Mouse (Mus musculus): ENCODE data around the gene Lrat.

Gene Lrat

GRCm38 (mm10) chr3:82903613-82904205, at the start of gene Lrat:
Lrat (minus strand) TSS chr3:82903973.
- peak; percentile 2 for DNase-seq (ENCODE audit: low spot score)

- no peak for DNase-seq (ENCODE audit: low spot score)
Measured at GRCm38 (mm10) chr3:82952173-82952962, 48.6 kb upstream of the Lrat start.

- no peak for DNase-seq (ENCODE audit: low spot score)
Measured at GRCm38 (mm10) chr3:82950639-82951038, 46.9 kb upstream of the Lrat start.

- DNase-seq (ENCODE audit: low spot score) = no peak
Measured at GRCm38 (mm10) chr3:82950208-82950607, 46.4 kb upstream of the Lrat start.

GRCm38 (mm10) chr3:82946375-82947107, 42.8 kb upstream of the Lrat start:
- DNase-seq (ENCODE audit: low spot score) = no peak

- DNase-seq (ENCODE audit: low spot score) = no peak
Measured at GRCm38 (mm10) chr3:82927917-82928316, 24.1 kb upstream of the Lrat start.

GRCm38 (mm10) chr3:82915632-82916031, 11.9 kb upstream of the Lrat start:
- no peak for DNase-seq (ENCODE audit: low spot score)

- no peak for DNase-seq (ENCODE audit: low spot score)
Measured at GRCm38 (mm10) chr3:82908671-82909070, 4.9 kb upstream of the Lrat start.

- no peak for DNase-seq (ENCODE audit: low spot score)
Measured at GRCm38 (mm10) chr3:82904211-82904908, 587 bp upstream of the Lrat start.

- DNase-seq (ENCODE audit: low spot score) = no peak
Measured at GRCm38 (mm10) chr3:82902757-82903612, 788 bp downstream of the Lrat start.

GRCm38 (mm10) chr3:82888842-82889241, 14.9 kb downstream of the Lrat start:
- DNase-seq (ENCODE audit: low spot score) = no peak

GRCm38 (mm10) chr3:82877258-82877657, 26.5 kb downstream of the Lrat start:
- DNase-seq (ENCODE audit: low spot score) = peak; percentile 18

GRCm38 (mm10) chr3:82876372-82876739, 27.4 kb downstream of the Lrat start, which contains the start of gene Rbm46:
Rbm46 (minus strand) TSS chr3:82876483.
- peak; percentile 61 for DNase-seq (ENCODE audit: low spot score)

- DNase-seq (ENCODE audit: low spot score) = no peak
Measured at GRCm38 (mm10) chr3:82875671-82876371, 28.0 kb downstream of the Lrat start.

- no peak for DNase-seq (ENCODE audit: low spot score)
Measured at GRCm38 (mm10) chr3:82857414-82858077, 46.2 kb downstream of the Lrat start.
